Mouse (Mus musculus) neural tube, embryonic 11.5 days (tissue): Measurements from ENCODE around the gene Rab3c. TPM values are rescaled to one million over a fixed set of nuclear protein-coding genes. Genes with fewer than 3 reads are reported as not detected.

ENCODE experiments used
- ATAC-seq: fragments of 200-750 bp; cut with Nextera tagmentation; 2 replicates; pipeline ENCODE4 v1.8.0; 2017; ENCODE audit warnings: moderate number of reproducible peaks, mild to moderate bottlenecking, moderate TSS enrichment, moderate library complexity; ENCODE audit not compliant: insufficient read depth, low FRiP score, low TSS enrichment
- DNase-seq: peaks from one replicate; pipeline ENCODE4 v3.0.0-alpha.2; 2015; ENCODE audit warnings: low spot score
- H3K27ac ChIP-seq: fragments of 300-500 bp; sonication (generic); 2 replicates; pipeline ENCODE4 v1.5.1; 2014; ENCODE audit warnings: low read depth, mild to moderate bottlenecking, low read length
- H3K27me3 ChIP-seq: fragments of 300-500 bp; sonication (generic); 2 replicates; pipeline ENCODE4 v1.6.1; 2014; ENCODE audit warnings: mild to moderate bottlenecking, low read length, mixed read lengths; ENCODE audit not compliant: control insufficient read depth, insufficient read depth
- H3K36me3 ChIP-seq: fragments of 300-500 bp; sonication (generic); 2 replicates; pipeline ENCODE4 v1.6.1; 2014; ENCODE audit warnings: mild to moderate bottlenecking, low read length, moderate library complexity, mixed read lengths; ENCODE audit not compliant: control insufficient read depth, insufficient read depth
- H3K4me1 ChIP-seq: fragments of 300-500 bp; sonication (generic); 2 replicates; pipeline ENCODE4 v1.6.1; 2014; ENCODE audit warnings: low read length, mixed read lengths; ENCODE audit not compliant: control insufficient read depth, insufficient read depth
- H3K4me2 ChIP-seq: fragments of 300-500 bp; sonication (generic); 2 replicates; pipeline ENCODE4 v1.6.1; 2014; ENCODE audit warnings: low read depth, mild to moderate bottlenecking, moderate library complexity
- H3K4me3 ChIP-seq: fragments of 300-500 bp; sonication (generic); 2 replicates; pipeline ENCODE4 v1.5.1; 2014; ENCODE audit warnings: low read depth, low read length
- H3K9ac ChIP-seq: fragments of 300-500 bp; sonication (generic); 2 replicates; pipeline ENCODE4 v1.6.1; 2014; ENCODE audit warnings: mild to moderate bottlenecking, low read length
- H3K9me3 ChIP-seq: fragments of 300-500 bp; sonication (generic); 2 replicates; pipeline ENCODE4 v1.6.1; 2016; ENCODE audit warnings: low read length; ENCODE audit not compliant: control insufficient read depth
- WGBS: fragments of 180-500 bp; shearing (Covaris S2); extraction: QIAGEN DNeasy Blood & Tissue Kit; methylation state at CpG from one replicate; pipeline ENCODE4 v1.1.7; 2014; 5-methylcytosine and 5-hydroxymethylcytosine counted together
- polyA plus RNA-seq: library from polyadenylated mRNA; unstranded; fragments of >200 nt; fragmentation: Nextera tagmentation; extraction: Ambion mirVana; gene quantifications from 2 replicates; pipeline ENCODE4 v1.2.1, GENCODE M21; 2014

Rab3c gene
- polyA plus RNA-seq, 1 experiment from 2014 or later: 47.5 TPM

- 64% methylated on average over 8 of the region's 8 CpGs for WGBS
- H3K36me3 ChIP-seq: no peaks in the 10 kb centered on the region
- no peaks in the 10 kb centered on the region for H3K9me3 ChIP-seq
- no peak overlapping the region for H3K4me3 ChIP-seq
- no peak overlapping the region for H3K9ac ChIP-seq
- DNase-seq (no peak), ATAC-seq (0 out of 2 replicates have a peak, but pooled peaks have one; percentile 5)
- H3K27ac ChIP-seq: no peak overlapping the region
- no peak overlapping the region for H3K4me2 ChIP-seq
- no peaks in the 10 kb centered on the region for H3K4me1 ChIP-seq
- no peaks in the 10 kb centered on the region for H3K27me3 ChIP-seq
These were observed 218.5 kb downstream of the Rab3c start for GRCm38 (mm10) chr13:110062288-110062687.

GRCm38 (mm10) chr13:110054538-110054937, 226.3 kb downstream of the Rab3c start:
- 82% methylated on average over 8 of the region's 8 CpGs for WGBS
- no peak overlapping the region for H3K27ac ChIP-seq
- no peak overlapping the region for H3K4me3 ChIP-seq
- H3K4me2 ChIP-seq: no peak overlapping the region
- no peaks in the 10 kb centered on the region for H3K4me1 ChIP-seq
- no peaks in the 10 kb centered on the region for H3K27me3 ChIP-seq
- ATAC-seq: no peak
- no peak for DNase-seq
- H3K36me3 ChIP-seq: no peaks in the 10 kb centered on the region
- H3K9ac ChIP-seq: no peak overlapping the region
- H3K9me3 ChIP-seq: no peaks in the 10 kb centered on the region

GRCm38 (mm10) chr13:110048767-110049434, 231.9 kb downstream of the Rab3c start:
- no peaks in the 10 kb centered on the region for H3K27me3 ChIP-seq
- 76% methylated on average over 5 of the region's 5 CpGs for WGBS
- H3K9ac ChIP-seq: no peak overlapping the region

GRCm38 (mm10) chr13:110044418-110044817, 236.4 kb downstream of the Rab3c start:
- no peak for DNase-seq
- Histone ChIP-seq H3K27ac (no peak overlapping the region), H3K9me3 (no peaks in the 10 kb centered on the region), H3K4me2 (no peak overlapping the region), H3K27me3 (no peaks in the 10 kb centered on the region), H3K9ac (no peak overlapping the region), H3K4me1 (no peaks in the 10 kb centered on the region), H3K4me3 (no peak overlapping the region), H3K36me3 (no peaks in the 10 kb centered on the region)
- WGBS: 89% methylated on average over 4 of the region's 4 CpGs
- no peak for ATAC-seq

More at GRCm38 (mm10) chr13:110048767-110049434, 231.9 kb downstream of the Rab3c start:
- Histone ChIP-seq H3K4me3 (no peak overlapping the region), H3K27ac (no peak overlapping the region), H3K4me1 (no peaks in the 10 kb centered on the region), H3K36me3 (no peaks in the 10 kb centered on the region), H3K4me2 (no peak overlapping the region), H3K9me3 (no peaks in the 10 kb centered on the region)
- ATAC-seq (no peak), DNase-seq (no peak)

- no peak overlapping the region for H3K9ac ChIP-seq
- peak; percentile 32 for DNase-seq
- WGBS: 84% methylated on average over 3 of the region's 3 CpGs
These were observed 240.9 kb downstream of the Rab3c start for GRCm38 (mm10) chr13:110039779-110040498.

GRCm38 (mm10) chr13:110039170-110039569, 241.6 kb downstream of the Rab3c start:
- H3K27me3 ChIP-seq: no peaks in the 10 kb centered on the region
- H3K4me3 ChIP-seq: no peak overlapping the region
- DNase-seq (no peak), ATAC-seq (no peak)
- WGBS: 87% methylated on average over 9 of the region's 9 CpGs
- no peaks in the 10 kb centered on the region for H3K4me1 ChIP-seq
- no peak overlapping the region for H3K9ac ChIP-seq
- H3K9me3 ChIP-seq: no peaks in the 10 kb centered on the region
- H3K36me3 ChIP-seq: no peaks in the 10 kb centered on the region
- H3K4me2 ChIP-seq: no peak overlapping the region
- H3K27ac ChIP-seq: no peak overlapping the region

More at GRCm38 (mm10) chr13:110039779-110040498, 240.9 kb downstream of the Rab3c start:
- Histone ChIP-seq H3K27ac (no peak overlapping the region), H3K27me3 (no peaks in the 10 kb centered on the region), H3K36me3 (no peaks in the 10 kb centered on the region), H3K4me1 (no peaks in the 10 kb centered on the region), H3K4me3 (no peak overlapping the region), H3K9me3 (no peaks in the 10 kb centered on the region), H3K4me2 (no peak overlapping the region)
- no peak for ATAC-seq

- Histone ChIP-seq H3K4me2 (no peak overlapping the region), H3K36me3 (no peaks in the 10 kb centered on the region), H3K4me1 (no peaks in the 10 kb centered on the region), H3K9ac (no peak overlapping the region), H3K9me3 (no peaks in the 10 kb centered on the region), H3K4me3 (no peak overlapping the region), H3K27ac (no peak overlapping the region), H3K27me3 (no peaks in the 10 kb centered on the region)
- ATAC-seq (no peak), DNase-seq (no peak)
- WGBS: 92% methylated on average over 3 of the region's 3 CpGs
These were observed 242.3 kb downstream of the Rab3c start for GRCm38 (mm10) chr13:110038521-110038920.

- DNase-seq: no peak
- Histone ChIP-seq H3K9ac (no peak overlapping the region), H3K4me1 (no peaks in the 10 kb centered on the region), H3K9me3 (no peaks in the 10 kb centered on the region), H3K27ac (no peak overlapping the region), H3K36me3 (no peaks in the 10 kb centered on the region), H3K4me2 (no peak overlapping the region), H3K4me3 (no peak overlapping the region), H3K27me3 (no peaks in the 10 kb centered on the region)
- ATAC-seq: no peak
- WGBS: 84% methylated on average over 6 of the region's 6 CpGs
These were observed 245.9 kb downstream of the Rab3c start for GRCm38 (mm10) chr13:110034885-110035284.

GRCm38 (mm10) chr13:110034041-110034440, 246.8 kb downstream of the Rab3c start:
- Histone ChIP-seq H3K36me3 (no peaks in the 10 kb centered on the region), H3K27me3 (no peaks in the 10 kb centered on the region), H3K4me1 (no peaks in the 10 kb centered on the region), H3K27ac (no peak overlapping the region), H3K4me3 (no peak overlapping the region), H3K9me3 (no peaks in the 10 kb centered on the region), H3K9ac (no peak overlapping the region), H3K4me2 (no peak overlapping the region)
- ATAC-seq (no peak), DNase-seq (no peak)
- WGBS: 76% methylated on average over 7 of the region's 7 CpGs
